Mouse (Mus musculus) yolk sac, embryonic 10.5 days (tissue): ENCODE results near the gene Bicdl2.

Source experiments
- DNase-seq: peaks from one replicate; pipeline ENCODE4 v3.0.0-alpha.2; 2017; ENCODE audit warnings: low spot score

The Bicdl2 gene

DNA sequence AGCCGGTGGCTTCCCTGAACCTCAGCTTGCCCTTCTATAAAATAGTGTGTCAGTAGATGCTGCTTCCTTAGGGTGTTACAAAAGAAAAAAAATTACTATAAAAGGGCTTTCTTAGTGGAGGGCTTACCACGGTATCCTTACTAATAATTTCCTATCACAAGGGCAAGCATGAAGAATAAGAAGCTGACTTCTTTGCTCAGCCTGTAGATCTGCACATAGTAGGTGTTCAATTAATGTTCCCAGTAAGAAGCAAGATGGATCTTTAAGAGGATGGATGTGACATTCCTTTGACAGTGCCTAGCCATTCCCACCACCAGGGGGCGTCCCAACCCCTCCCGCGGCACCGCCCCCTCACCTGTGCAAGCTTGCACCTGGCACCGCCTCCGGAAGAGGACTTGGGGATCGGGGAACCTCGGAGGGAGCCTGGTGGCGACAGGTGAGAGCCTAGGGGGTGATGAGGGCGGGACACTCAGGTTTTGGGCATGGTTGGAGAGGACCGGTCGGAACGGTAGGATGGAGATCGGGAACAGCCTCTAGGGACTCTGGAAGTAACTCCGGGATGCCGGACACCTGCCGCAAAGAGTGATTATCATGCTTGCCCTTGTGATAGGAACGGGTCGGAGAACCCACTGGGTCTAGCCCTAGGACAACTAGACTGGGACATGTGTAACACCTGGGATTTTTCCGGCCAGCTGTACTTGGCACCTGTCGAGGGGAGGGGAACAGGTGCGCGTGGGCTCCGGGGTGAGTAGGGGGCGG is at the start of gene Bicdl2:
TSS of gene Bicdl2 (plus strand) at position 390 of the 759 bp plus-strand sequence.
- DNase-seq = peak; percentile 47

DNA sequence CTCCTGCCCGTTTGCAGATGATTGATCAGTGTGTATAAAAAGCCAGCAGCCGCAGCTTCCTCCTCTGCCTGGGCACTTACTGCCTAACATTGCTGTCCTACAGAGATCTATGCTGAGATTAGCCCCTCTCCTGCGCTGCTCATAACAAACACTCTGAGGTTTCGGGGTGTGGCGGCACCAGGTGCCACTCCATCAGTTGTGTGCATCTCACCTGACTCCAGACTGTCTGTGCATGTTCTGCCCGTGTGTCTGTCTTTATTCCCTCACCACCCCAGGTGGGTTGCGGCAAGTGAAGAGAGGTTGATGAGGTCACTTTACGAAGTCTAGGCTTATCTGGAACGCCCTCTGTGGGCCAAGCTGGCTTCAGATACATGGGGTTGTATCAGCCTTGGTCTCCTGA is 43.2 kb upstream of the Bicdl2 start:
- no peak for DNase-seq

DNA sequence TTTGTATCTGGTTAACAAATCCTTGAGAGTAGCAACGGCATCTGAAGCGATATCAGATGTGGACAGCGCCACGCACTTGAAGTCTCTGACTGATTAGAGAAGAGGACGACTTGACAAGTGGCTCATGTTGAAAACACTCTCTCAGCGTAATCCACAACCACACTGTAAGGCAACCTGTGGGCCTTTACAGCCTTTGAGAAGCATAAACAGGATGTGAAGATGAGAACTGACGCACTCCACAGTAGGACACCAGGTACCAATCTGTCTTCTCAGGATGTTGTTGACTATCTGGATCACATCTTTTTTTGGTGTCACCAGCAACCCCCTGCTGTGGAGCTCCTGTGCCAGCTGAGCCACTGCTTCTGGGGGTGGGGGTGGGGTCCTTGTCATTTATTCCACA is 40.0 kb upstream of the Bicdl2 start:
- no peak for DNase-seq

DNA sequence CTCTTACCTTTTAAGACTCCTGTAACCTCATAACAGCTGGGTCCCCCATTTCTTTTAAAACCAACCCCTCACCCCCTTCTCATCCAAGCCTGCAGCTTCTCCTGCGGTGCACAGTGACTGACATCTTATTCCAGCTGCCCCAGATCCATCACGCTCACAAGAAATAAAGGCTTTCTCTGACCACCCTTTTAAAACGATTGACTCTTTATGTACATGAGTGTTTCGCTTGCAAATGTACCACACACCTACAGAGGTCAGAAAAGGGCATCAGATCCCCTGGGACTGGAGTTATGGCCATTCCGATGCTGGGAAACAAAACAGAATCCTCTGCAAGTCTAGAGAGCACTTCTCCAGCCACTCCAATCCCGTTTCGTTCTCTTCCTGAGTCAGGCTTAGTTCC is 32.5 kb upstream of the Bicdl2 start:
- no peak for DNase-seq

DNA sequence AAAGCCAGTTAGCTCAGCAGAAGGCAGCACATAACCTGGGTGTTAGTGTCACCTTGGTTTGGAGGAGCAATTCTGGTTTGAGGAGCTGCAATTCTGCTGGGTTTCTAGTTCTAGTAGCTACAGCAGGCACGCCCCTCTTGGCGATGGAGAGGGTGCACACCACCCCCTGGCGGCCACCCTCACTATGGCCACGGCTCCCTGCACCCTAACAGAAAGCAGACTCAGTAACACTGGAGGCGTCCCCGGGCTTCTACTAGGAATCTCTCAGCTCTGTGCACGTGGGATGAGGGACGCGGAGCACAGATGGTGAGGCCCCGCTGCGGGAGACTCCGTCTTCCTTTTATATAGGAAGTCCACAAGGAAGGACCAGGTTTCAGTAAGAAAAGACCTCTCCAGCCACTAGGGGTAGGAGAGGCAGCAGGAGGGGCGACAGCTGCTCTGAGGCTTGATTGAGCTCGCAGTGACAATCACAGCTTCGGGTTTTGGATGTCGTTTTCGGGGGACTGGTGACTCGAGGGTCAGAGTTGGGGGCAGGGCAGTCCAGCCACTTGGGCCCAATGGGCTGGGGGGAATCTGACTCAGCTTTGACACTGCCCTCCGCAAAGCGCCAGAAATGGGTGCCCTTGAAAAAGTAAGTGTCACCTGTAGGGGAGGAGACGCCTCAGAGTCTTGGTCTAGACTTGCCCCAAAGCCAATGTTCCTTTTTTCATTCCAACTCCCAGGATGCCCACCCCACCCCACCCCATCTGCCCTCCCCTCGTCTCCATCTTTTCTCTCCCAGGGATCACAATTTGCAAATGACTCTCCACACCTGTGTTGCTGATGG is 29.9 kb upstream of the Bicdl2 start:
- DNase-seq = peak; percentile 55

DNA sequence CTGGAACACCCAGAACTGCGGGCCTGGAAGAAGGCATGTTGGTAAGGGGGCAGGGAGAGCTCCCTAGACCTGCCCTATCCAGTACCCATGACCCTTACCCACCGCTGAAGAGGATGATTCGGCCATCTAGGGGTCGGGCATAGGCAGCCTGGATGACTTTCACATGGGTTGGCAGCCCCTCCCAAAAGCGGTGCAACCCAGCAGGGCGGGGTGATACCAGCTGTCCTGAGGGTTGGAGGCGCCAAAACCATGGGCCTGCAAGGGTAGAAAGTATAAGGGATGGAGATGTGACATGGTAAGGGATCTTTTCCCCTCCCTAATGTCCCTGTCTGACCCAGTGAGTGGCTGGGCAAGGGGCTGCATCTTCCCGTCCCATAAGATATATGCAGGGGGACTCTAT is 29.1 kb upstream of the Bicdl2 start:
- no peak for DNase-seq

DNA sequence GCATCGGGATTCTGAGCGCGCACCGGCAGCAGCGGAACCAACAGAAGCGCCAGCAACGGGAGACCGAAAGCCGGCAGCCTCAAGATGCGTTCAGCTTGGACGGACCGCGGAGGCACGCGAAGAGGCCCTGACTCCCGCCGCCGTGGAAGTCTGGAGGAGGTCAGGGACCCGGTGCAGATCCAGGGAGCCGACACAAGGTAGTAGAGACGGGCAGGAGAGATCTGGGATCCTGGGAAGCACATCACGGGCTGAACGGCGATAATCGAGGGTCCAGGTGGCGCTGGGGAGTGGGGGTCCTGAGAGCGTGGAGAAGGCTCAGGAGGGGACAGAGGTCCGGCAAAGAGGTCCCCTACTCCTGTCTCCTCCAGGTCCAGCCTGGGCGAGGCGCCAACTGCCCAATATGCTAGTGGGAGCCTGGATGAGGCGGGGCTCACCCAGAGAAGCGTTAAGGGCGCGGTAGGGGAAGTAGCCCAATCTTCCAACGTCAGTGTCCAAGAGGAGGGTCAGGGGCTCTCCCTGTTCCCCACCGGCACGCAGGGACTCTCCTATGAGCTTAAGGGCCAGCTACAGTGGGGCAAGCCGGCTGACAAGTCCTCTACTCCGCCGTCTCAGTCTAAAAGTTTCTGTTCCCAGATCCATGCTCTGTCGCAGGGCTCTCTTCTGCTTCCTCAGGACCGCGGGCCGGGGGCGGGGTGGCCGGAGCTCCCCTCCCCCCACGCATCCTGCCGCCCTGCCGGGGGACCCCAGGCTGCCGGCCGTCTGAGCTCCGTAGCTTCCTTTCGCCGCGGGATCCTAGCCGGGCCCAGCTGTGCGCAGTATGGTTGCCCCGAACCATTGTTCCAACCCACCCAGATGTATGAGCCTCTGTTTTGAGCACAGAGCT is 15.5 kb upstream of the Bicdl2 start, which contains the start of gene Mmp25:
TSS of gene Mmp25 (minus strand) at position 665 of the 883 bp plus-strand sequence.
- no peak for DNase-seq

DNA sequence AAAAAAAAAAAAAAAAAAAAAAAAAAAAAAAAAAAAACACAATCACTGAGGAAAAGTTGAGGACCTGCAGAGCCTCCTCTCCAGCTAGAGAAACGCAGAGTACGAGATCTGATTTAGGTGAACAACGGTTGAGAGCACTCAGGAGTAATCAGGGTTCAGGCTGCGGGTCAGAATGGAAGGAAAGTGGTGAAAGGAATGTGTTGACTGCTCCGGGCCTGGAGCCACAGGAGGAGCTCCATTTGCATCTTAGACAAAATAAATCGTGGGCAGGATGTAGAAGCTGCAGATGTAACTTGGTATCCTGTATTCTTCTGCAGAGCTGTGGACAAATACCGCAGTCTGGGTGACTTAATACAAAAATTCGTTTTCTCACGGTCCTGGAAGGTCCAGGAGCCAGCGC is 14.4 kb upstream of the Bicdl2 start:
- DNase-seq = no peak

DNA sequence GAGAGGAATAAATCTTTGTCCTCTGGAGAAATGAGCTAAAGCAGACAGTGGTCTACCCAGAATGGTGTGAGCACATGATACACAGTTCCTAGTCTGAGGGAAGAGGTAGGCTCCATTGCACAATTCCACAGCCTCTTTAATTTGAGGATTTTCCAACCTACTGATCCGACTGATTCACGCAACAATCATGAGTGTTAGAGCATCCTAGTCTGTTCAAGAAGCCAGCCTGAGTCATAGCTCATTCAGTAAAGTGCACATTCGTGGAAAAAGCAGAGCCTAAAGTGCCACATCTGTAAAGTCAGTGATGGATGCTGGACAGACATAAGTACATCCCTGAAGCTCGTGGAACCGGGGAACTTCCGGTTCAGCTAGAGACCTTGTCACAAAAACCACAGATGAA is 8.9 kb upstream of the Bicdl2 start:
- DNase-seq = no peak

DNA sequence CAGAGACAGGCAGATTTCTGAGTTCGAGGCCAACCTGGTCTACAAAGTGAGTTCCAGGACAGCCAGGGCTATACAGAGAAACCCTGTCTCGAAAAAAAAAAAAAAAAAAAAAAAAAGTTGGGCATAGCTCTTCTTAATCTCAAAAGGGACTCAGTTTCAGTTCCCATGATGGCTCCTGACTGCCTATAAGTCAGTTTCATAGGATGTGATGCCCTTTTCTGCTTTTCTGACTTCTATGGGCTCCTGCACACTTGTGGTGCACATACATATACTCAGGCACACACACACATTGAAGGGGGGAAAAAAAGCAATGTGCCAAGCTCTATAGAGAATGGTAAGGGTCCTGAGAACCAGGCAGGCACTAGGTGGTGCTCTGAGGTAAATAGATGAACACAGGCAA is 7.0 kb upstream of the Bicdl2 start:
- DNase-seq = no peak

DNA sequence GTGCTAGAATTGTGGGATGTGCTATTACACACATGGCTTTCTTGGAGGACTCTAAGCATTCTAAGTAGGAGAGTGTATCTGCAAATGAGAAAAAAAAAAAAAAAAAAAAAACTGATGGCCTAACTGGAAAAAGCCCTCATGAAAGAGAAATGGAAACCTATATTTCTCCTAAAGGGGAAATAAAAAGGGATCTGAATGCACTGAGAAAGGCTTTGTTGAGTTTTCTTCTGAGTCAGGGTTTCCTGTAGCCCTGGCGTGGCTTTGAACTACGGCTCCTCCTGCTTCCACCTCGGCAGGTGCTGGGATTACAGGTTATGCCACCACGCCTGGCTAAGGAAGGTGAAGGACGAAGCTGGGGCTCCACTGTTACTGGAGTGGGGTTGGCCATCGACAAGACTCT is 6.3 kb upstream of the Bicdl2 start:
- no peak for DNase-seq

DNA sequence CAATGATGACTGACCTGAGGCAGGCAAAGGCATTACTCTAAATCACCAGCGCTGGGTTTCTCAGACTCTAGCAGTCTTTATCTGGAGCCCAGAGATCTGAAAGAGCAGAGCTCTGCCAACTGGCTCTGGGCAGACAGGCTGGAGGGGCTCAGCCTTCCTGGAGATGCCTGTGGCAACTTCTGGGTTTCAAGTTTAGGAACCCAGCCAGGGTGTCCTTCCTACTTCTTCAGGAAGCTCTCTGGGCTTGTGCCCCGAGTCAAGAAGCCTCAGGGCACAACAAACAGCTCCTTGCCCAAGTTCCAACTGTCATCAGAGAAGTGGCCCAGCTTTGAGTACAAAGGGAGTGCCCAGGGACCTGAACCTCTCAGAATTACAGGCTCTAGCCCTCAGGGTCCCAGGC is 5.9 kb upstream of the Bicdl2 start:
- DNase-seq = no peak

DNA sequence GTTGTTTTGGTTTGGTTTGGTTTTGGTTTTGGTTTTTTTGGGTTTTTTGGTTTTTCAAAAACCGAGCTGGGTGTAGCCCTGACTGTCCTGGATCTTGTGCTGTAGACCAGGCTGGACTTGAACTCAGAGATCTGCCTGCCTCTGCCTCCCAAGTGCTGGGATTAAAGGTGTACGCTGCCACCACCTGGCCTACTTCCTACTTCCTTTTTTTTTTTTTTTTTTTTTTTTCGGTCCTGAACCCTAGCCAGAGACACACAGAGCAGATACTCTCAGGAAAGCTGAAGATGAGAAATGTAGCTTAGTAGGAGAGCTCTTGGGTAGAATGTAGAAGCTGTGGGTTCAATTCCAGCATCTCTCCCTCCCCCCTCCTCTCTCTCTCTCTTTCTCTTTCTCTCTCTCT is 1.9 kb upstream of the Bicdl2 start:
- DNase-seq = no peak

DNA sequence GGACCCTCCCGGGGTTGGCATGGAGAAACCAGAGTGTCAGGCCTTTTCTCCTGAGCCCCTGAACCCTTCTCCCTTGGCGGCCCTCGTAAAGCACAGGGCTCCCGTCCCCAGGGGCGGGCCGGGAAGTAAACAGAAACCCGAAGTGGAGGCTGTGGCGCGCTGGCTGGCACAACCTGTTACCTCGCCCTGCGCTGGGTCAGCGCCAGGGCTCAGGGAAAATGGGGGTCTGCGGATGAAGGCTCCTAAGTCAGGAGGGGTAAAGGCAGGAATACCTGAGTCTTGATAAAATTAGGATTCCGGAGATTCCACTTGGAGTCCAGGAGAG is 532 bp downstream of the Bicdl2 start:
- DNase-seq = no peak

DNA sequence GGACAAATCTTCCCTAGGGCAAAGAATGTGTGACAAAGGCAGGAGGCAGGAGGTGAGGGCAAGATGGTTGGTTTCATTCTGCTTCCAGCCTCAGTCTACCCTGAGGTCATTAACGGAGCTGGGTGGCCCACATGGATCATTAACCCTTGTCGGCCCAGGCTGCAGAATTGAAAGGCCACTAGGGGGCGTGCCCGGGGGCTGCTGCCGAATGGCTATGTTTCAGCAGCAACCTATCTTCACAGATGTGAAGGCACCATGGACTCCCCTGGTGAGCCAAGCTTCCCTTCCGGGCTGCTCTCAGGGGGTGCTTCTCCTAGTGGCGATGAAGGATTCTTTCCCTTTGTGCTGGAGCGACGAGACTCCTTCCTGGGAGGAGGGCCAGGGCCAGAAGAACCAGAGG is 1.2 kb downstream of the Bicdl2 start:
- DNase-seq = no peak

DNA sequence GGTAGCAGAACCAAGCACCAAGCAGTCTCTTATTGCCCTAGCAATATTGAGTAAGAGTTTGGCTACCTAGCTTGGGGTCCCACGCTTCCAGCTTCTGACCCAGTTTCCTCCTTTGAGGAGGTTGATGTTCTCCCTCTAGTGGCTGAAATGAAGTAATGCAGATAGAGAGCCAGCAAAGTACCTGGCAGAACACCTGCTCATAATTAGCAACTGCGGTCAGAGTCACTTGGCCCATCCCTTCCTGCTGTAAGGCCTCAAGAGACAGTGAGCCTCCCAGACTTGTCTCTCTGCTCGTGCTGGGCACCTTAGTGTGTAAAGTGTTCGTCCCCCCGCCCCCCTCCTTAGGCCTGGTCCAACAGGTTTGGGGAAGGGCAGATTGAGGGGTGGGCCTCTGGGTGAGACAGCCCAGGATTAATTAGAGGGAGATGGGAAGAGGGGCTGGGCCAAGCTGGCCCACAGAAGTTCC is 4.3 kb downstream of the Bicdl2 start:
- DNase-seq = no peak

DNA sequence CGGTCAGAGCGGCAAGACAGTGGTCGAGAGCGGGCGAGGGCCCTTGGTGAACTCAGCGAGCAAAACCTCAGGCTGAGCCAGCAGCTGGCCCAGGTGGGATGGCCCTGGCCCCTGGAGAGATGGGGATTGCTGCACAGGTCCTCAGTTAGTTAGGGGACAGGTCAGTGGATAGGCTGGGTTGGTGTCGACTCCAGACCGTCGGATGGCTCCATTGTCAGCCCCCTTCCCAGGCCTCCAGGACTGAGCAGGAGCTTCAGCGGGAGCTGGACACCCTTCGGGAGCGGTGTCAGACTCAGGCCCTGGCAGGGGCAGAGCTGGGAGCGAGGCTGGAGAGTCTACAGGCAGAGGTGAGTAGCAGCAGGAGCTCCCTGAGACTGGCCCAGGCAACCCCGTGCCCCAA is 5.2 kb downstream of the Bicdl2 start:
- no peak for DNase-seq

DNA sequence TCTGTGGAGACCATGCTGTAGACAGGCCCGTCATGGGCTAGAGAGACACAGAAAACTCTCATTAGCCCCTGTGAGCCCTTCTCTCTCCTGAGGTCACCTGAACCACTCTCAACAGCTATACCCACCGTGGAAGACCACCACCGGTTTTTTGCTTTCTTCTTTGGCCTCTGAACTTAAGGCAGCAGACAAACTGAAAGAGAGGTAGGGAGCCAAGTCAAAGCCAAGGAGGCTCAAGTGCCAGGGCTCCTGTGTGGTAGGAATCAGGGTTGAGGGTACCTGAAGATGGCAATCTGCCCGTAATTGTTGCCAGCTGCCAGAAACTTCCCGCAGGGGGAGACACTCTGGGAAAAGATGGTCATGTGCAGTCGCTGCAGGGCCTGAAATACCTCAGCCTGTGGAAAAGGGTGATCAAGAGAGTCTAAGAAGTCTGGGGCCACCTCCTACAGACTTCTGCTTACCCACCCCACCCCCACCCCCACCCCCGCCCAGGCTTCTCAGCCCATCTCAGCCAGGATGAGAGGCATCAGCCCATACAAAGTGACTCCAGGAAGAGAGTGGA is 10.3 kb downstream of the Bicdl2 start:
- no peak for DNase-seq

DNA sequence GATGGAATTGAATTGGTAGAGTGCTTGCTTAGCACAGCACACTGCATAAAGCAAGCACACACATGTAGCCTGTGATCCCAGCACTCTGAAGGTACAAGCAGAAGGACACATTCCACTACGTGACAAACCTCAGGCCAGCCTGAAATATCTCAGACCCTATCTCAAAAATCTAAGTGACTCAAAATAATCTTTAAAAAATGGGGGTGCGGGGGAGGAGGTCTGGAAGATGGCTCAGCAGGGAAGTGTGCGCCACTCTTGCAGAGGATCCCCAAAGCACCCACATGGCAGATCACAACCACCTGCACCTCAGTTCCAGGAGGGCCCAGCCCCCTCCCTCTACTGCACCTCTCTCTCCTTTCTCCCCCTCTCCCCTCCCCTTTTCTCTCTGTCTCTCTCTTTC is 11.2 kb downstream of the Bicdl2 start:
- DNase-seq = no peak

DNA sequence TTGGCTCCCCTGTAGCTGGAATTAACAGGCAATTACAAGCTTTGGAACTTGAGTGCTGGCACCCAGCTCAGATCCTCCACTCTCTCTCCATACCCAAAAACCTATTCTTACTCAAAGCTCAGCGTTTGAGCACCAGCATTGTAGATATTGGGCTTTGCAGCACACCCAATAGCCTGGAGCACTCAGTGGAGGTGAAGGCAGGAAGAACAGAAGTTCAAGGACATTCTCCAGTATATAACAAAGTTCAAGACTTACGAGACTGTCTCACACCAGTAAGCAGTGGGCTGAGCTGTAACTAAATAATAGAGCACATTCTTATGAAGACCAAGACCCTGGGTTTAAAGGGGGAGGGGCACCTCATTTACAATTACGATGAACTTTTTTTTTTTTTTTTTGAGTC is 12.5 kb downstream of the Bicdl2 start:
- DNase-seq = no peak

DNA sequence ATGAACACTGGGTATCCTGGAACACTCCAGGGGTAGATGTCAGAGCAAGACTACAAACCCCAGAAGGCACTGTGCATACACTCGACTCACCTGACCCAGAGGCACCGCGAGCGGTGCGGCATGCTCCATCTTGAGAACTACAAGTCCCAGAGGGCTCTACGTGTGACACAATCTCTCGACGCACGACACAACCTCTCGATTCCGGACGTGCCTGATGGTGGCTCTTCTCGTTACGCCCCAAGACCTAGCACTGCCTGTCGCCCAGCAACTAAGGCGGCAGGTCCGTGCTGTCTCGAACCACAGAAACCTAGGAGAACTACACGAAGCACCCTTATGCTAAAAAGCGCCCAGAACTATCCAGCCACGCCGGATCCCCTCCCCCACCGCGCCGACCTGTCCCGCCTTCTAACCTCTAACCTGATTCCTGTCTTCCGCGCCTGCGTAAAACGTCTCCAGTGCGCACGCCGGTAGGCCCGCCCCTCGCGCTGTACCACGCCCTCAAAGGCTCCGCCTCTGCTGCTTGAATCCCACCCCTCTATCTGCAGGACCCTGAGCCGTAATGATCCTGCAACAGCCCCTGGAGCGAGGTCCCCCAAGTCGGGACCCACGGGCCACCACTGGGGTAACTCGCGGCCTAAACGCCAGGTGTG is 13.2 kb downstream of the Bicdl2 start, which contains the start of the genes Hcfc1r1 and Thoc6:
TSS of gene Hcfc1r1 (plus strand) at position 173 of the 650 bp plus-strand sequence.
TSS of gene Thoc6 (minus strand) at position 459 of the 650 bp plus-strand sequence.
- peak; percentile 96 for DNase-seq
